13 mouse cellular contexts compared by ENCODE assay signal in the genomic region with DNA sequence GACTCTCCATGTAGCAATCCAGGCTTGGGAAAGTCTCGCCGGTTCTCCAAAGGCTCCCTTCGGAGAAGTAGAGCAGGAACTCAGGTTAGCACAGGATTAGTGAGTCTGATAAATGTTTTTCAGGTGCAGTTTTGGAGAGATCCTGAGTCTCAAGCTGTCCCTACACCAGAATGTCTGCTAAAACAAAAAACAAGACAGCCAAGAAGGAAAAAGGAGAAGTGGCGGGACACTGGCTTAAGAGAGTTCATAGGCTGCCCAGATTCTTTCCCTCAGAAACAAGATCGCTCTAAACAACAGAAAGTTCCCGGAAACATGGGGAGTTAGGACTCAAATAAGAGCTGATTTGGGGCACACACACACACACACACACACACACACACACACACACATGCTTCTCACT.
DNase-seq lines count a peak whose midpoint lies in the region; ATAC-seq lines count a peak whose summit lies in the region.
"Had no signal": no experiment of that assay in that cellular context is flagged by ENCODE, and none has a peak within 500 bp of the region (broad histone marks: within the 10 kb centered on the region; RNA-seq: fewer than 3 reads in every experiment).

No protein-coding gene starts in this region.

- peak overlapping the region; percentile 27; the same call in 1 of the 2 replicates for H3K9ac ChIP-seq in forebrain, embryonic 11.5 days (ENCODE audit: low read length)
- H3K9ac ChIP-seq in forebrain, embryonic 14.5 days (ENCODE audit: low read length), result no peak overlapping the region
- H3K9ac ChIP-seq in hindbrain, embryonic 16.5 days (ENCODE audit: low read depth, low read length), result no peak overlapping the region
- H3K9ac ChIP-seq in midbrain, embryonic 11.5 days (ENCODE audit: low read length), result no peak overlapping the region
- H3K9ac ChIP-seq in midbrain, embryonic 14.5 days (replicated peaks; ENCODE audit: low read length), result no peak overlapping the region
- H3K9ac ChIP-seq: embryonic facial prominence, embryonic 15.5 days; hindbrain, embryonic 14.5 days had no signal

- no peak overlapping the region for H3K4me3 ChIP-seq in forebrain, embryonic 11.5 days (ENCODE audit: low read depth, low read length)
- no peak overlapping the region for H3K4me3 ChIP-seq in forebrain, embryonic 14.5 days (ENCODE audit: low read depth, low read length)
- H3K4me3 ChIP-seq in hindbrain, embryonic 10.5 days, result no peak overlapping the region
- no peak overlapping the region for H3K4me3 ChIP-seq in hindbrain, embryonic 16.5 days (ENCODE audit: low read length)
- H3K4me3 ChIP-seq in midbrain, embryonic 11.5 days (ENCODE audit: low read depth, low read length), result no peak overlapping the region
- no peak overlapping the region for H3K4me3 ChIP-seq in midbrain, embryonic 14.5 days (replicated peaks; ENCODE audit: low read depth, low read length)
- H3K4me3 ChIP-seq: embryonic facial prominence, embryonic 15.5 days; erythroblast, embryonic 14.5 days; gastrocnemius, adult 2 months; heart, embryonic 10.5 days had no signal

- no peak for ATAC-seq in forebrain, embryonic 11.5 days (replicated peaks; ENCODE audit: low FRiP score)
- no peak for ATAC-seq in forebrain, embryonic 14.5 days
- no peak for ATAC-seq in hindbrain, embryonic 16.5 days
- no peak for ATAC-seq in midbrain, embryonic 11.5 days (ENCODE audit: low FRiP score)
- no peak for ATAC-seq in midbrain, embryonic 14.5 days (ENCODE audit: low FRiP score, low TSS enrichment)

- H3K27me3 ChIP-seq in forebrain, embryonic 11.5 days (ENCODE audit: control insufficient read depth, insufficient read depth, low read length), result no peaks in the 10 kb centered on the region
- H3K27me3 ChIP-seq in forebrain, embryonic 14.5 days (replicated peaks; ENCODE audit: control insufficient read depth, insufficient read depth, low read length), result no peaks in the 10 kb centered on the region
- no peaks in the 10 kb centered on the region for H3K27me3 ChIP-seq in hindbrain, embryonic 10.5 days (ENCODE audit: insufficient read depth, poor library complexity, severe bottlenecking)
- no peaks in the 10 kb centered on the region for H3K27me3 ChIP-seq in hindbrain, embryonic 16.5 days (replicated peaks; ENCODE audit: control insufficient read depth, insufficient read depth, low read length)
- no peaks in the 10 kb centered on the region for H3K27me3 ChIP-seq in midbrain, embryonic 11.5 days (ENCODE audit: control insufficient read depth, insufficient read depth, low read length)
- H3K27me3 ChIP-seq in midbrain, embryonic 14.5 days (ENCODE audit: control insufficient read depth, insufficient read depth, low read length), result no peaks in the 10 kb centered on the region
- H3K27me3 ChIP-seq: embryonic facial prominence, embryonic 15.5 days had no signal

- 76% methylated on average over 6 of the region's 6 CpGs for WGBS in forebrain, embryonic 11.5 days
- 72% methylated on average over 6 of the region's 6 CpGs for WGBS in forebrain, embryonic 14.5 days
- 70% methylated on average over 6 of the region's 6 CpGs for WGBS in hindbrain, embryonic 10.5 days
- 72% methylated on average over 6 of the region's 6 CpGs for WGBS in hindbrain, embryonic 16.5 days
- 75% methylated on average over 6 of the region's 6 CpGs for WGBS in midbrain, embryonic 11.5 days
- 80% methylated on average over 6 of the region's 6 CpGs for WGBS in midbrain, embryonic 14.5 days

- no peak overlapping the region for H3K27ac ChIP-seq in forebrain, embryonic 11.5 days (ENCODE audit: low read depth, low read length)
- no peak overlapping the region for H3K27ac ChIP-seq in forebrain, embryonic 14.5 days (ENCODE audit: low read depth, low read length)
- H3K27ac ChIP-seq in hindbrain, embryonic 10.5 days, result 0 out of 2 replicates have a peak overlapping the region, but pooled peaks have one; percentile 8
- H3K27ac ChIP-seq in hindbrain, embryonic 16.5 days (ENCODE audit: low read depth, low read length), result no peak overlapping the region
- no peak overlapping the region for H3K27ac ChIP-seq in midbrain, embryonic 11.5 days (ENCODE audit: low read depth, low read length)
- no peak overlapping the region; the same call in 1 of the 2 replicates for H3K27ac ChIP-seq in midbrain, embryonic 14.5 days (replicated peaks; ENCODE audit: low read depth, low read length)
- H3K27ac ChIP-seq: embryonic facial prominence, embryonic 15.5 days; gastrocnemius, adult 2 months; heart, embryonic 10.5 days; hindbrain, embryonic 14.5 days had no signal

- H3K9me3 ChIP-seq in forebrain, embryonic 11.5 days (ENCODE audit: control insufficient read depth, low read length), result no peaks in the 10 kb centered on the region
- H3K9me3 ChIP-seq in forebrain, embryonic 14.5 days (replicated peaks; ENCODE audit: control insufficient read depth, low read length), result no peaks in the 10 kb centered on the region
- no peaks in the 10 kb centered on the region for H3K9me3 ChIP-seq in hindbrain, embryonic 10.5 days
- no peaks in the 10 kb centered on the region for H3K9me3 ChIP-seq in hindbrain, embryonic 16.5 days (ENCODE audit: control insufficient read depth, low read length)
- H3K9me3 ChIP-seq in midbrain, embryonic 11.5 days (ENCODE audit: control insufficient read depth, low read length), result no peaks in the 10 kb centered on the region
- H3K9me3 ChIP-seq in midbrain, embryonic 14.5 days (ENCODE audit: control insufficient read depth, low read length), result no peaks in the 10 kb centered on the region
- H3K9me3 ChIP-seq: embryonic facial prominence, embryonic 15.5 days; heart, embryonic 10.5 days had no signal

- no peak overlapping the region for H3K4me2 ChIP-seq in forebrain, embryonic 11.5 days (ENCODE audit: low read depth, low read length, severe bottlenecking)
- H3K4me2 ChIP-seq in forebrain, embryonic 14.5 days (ENCODE audit: low read length), result no peak overlapping the region
- H3K4me2 ChIP-seq in hindbrain, embryonic 16.5 days (ENCODE audit: low read length), result no peak overlapping the region
- H3K4me2 ChIP-seq in midbrain, embryonic 11.5 days, result no peak overlapping the region
- H3K4me2 ChIP-seq in midbrain, embryonic 14.5 days (ENCODE audit: low read length), result no peak overlapping the region
- H3K4me2 ChIP-seq: embryonic facial prominence, embryonic 15.5 days; hindbrain, embryonic 14.5 days had no signal

- DNase-seq in forebrain, embryonic 11.5 days (ENCODE audit: low spot score), result no peak
- DNase-seq in forebrain, embryonic 14.5 days (ENCODE audit: low spot score), result no peak
- no peak for DNase-seq in hindbrain, embryonic 10.5 days (ENCODE audit: low spot score)
- DNase-seq in midbrain, embryonic 11.5 days (ENCODE audit: low spot score, missing footprints), result peak; percentile 79
- DNase-seq in midbrain, embryonic 14.5 days, result no peak
- no peak for DNase-seq in gastrocnemius, postnatal 4 days (ENCODE audit: low spot score in 2 of 2)
- DNase-seq: gastrocnemius, postnatal 25 days had no signal

- no peaks in the 10 kb centered on the region for H3K4me1 ChIP-seq in forebrain, embryonic 11.5 days (replicated peaks; ENCODE audit: control insufficient read depth, insufficient read depth, low read length)
- H3K4me1 ChIP-seq in forebrain, embryonic 14.5 days (ENCODE audit: control insufficient read depth, insufficient read depth, low read length), result 0 out of 2 replicates have a peak, but pooled peaks cover 5% of the 10 kb centered on the region
- peaks cover 21% of the 10 kb centered on the region for H3K4me1 ChIP-seq in hindbrain, embryonic 10.5 days (replicated peaks)
- no peaks in the 10 kb centered on the region for H3K4me1 ChIP-seq in hindbrain, embryonic 16.5 days (ENCODE audit: control insufficient read depth, insufficient read depth, low read depth, low read length)
- H3K4me1 ChIP-seq in midbrain, embryonic 11.5 days (ENCODE audit: control insufficient read depth, insufficient read depth, low read length), result peaks cover 4% of the 10 kb centered on the region; the same call in 1 of the 2 replicates
- H3K4me1 ChIP-seq in midbrain, embryonic 14.5 days (ENCODE audit: control insufficient read depth, insufficient read depth, low read length), result no peaks in the 10 kb centered on the region
- H3K4me1 ChIP-seq: embryonic facial prominence, embryonic 15.5 days had no signal

- H3K36me3 ChIP-seq in forebrain, embryonic 11.5 days (ENCODE audit: control insufficient read depth, insufficient read depth, low read length), result no peaks in the 10 kb centered on the region
- H3K36me3 ChIP-seq in forebrain, embryonic 14.5 days (ENCODE audit: control insufficient read depth, insufficient read depth, low read length), result no peaks in the 10 kb centered on the region
- no peaks in the 10 kb centered on the region for H3K36me3 ChIP-seq in hindbrain, embryonic 10.5 days
- no peaks in the 10 kb centered on the region for H3K36me3 ChIP-seq in hindbrain, embryonic 16.5 days (ENCODE audit: control insufficient read depth, insufficient read depth, low read length)
- no peaks in the 10 kb centered on the region for H3K36me3 ChIP-seq in midbrain, embryonic 11.5 days (ENCODE audit: control insufficient read depth, insufficient read depth, low read length)
- H3K36me3 ChIP-seq in midbrain, embryonic 14.5 days (ENCODE audit: control insufficient read depth, insufficient read depth, low read length), result no peaks in the 10 kb centered on the region
- H3K36me3 ChIP-seq: embryonic facial prominence, embryonic 15.5 days; heart, embryonic 10.5 days had no signal
